Mouse (Mus musculus) MEL (cell line): ENCODE data around the gene Kcnh6. TPM values are rescaled to one million over a fixed set of nuclear protein-coding genes. Genes with fewer than 3 reads are reported as not detected.
"Not testable (repeated sequence)": the region's sequence is repeated elsewhere in the genome, so short reads cannot be mapped to it uniquely, and the experiment has no call there.

Source experiments
- DNase-seq: peaks from one replicate; pipeline ENCODE4 v3.0.0; 2011; ENCODE audit warnings: low read depth, low spot score
- H3K27ac ChIP-seq: 2 replicates; pipeline ENCODE4 v1.5.1; 2012; ENCODE audit warnings: low read depth, mild to moderate bottlenecking, control low read depth, low read length, moderate library complexity; ENCODE audit not compliant: control insufficient read depth
- H3K27me3 ChIP-seq, 2 experiments: fragments of 150-350 bp in 1 of 2; sonication (generic) in 1 of 2; 2 replicates each; pipeline ENCODE4 v1.6.1; 2012; ENCODE audit warnings: low read length in 2 of 2, mild to moderate bottlenecking in 2 of 2, improper control_type of control experiment in 1 of 2, moderate library complexity in 1 of 2; ENCODE audit not compliant: insufficient read depth in 2 of 2, control insufficient read depth in 1 of 2
- H3K36me3 ChIP-seq, 2 experiments: 2 replicates each; pipeline ENCODE4 v1.6.1; 2012 to 2014; ENCODE audit warnings: low read length in 2 of 2, improper control_type of control experiment in 1 of 2, inconsistent platforms in 1 of 2, mild to moderate bottlenecking in 1 of 2; ENCODE audit not compliant: insufficient read depth in 2 of 2, control insufficient read depth in 1 of 2
- H3K4me1 ChIP-seq, 2 experiments: fragments of 150-350 bp in 1 of 2; sonication (generic) in 1 of 2; 2 replicates each; pipeline ENCODE4 v1.6.1; 2012; ENCODE audit warnings: low read length in 2 of 2, improper control_type of control experiment in 1 of 2, mild to moderate bottlenecking in 1 of 2; ENCODE audit not compliant: insufficient read depth in 2 of 2, control insufficient read depth in 1 of 2
- H3K4me3 ChIP-seq, 2 experiments: fragments of 150-350 bp in 1 of 2; sonication (generic) in 1 of 2; 2 replicates each; pipeline ENCODE4 v1.5.1; 2012; ENCODE audit warnings: low read depth in 2 of 2, low read length in 2 of 2, mild to moderate bottlenecking in 2 of 2, moderate library complexity in 2 of 2, control low read depth in 1 of 2, improper control_type of control experiment in 1 of 2; ENCODE audit not compliant: control insufficient read depth in 1 of 2, insufficient read depth in 1 of 2
- H3K79me2 ChIP-seq: 2 replicates; pipeline ENCODE4 v1.6.1; 2012; ENCODE audit warnings: mild to moderate bottlenecking, low read length, moderate library complexity; ENCODE audit not compliant: control insufficient read depth, poor library complexity, insufficient read depth
- H3K9ac ChIP-seq: 2 replicates; pipeline ENCODE4 v1.6.1; 2012; ENCODE audit warnings: low read depth, mild to moderate bottlenecking, control low read depth, low read length, moderate library complexity; ENCODE audit not compliant: control insufficient read depth, poor library complexity, severe bottlenecking
- H3K9me3 ChIP-seq: fragments of 150-350 bp; sonication (generic); replicated peaks from 2 replicates; pipeline ENCODE4 v1.6.1; 2012; ENCODE audit warnings: mild to moderate bottlenecking, low read length, improper control_type of control experiment, moderate library complexity; ENCODE audit not compliant: insufficient read depth
- CHD1 ChIP-seq: IDR thresholded peaks from 2 replicates; pipeline ENCODE4 v1.6.1; 2012; ENCODE audit warnings: low read depth, mild to moderate bottlenecking, inconsistent platforms, low read length, improper control_type of control experiment
- CHD2 ChIP-seq: IDR thresholded peaks from 2 replicates; pipeline ENCODE4 v1.6.1; 2011; ENCODE audit warnings: low read length, improper control_type of control experiment
- CTCF ChIP-seq, 3 experiments: IDR thresholded peaks in 2 of 3; conservative IDR thresholded peaks in 1 of 3; 2 replicates each; pipeline ENCODE4 v1.5.1; 2011 to 2012; ENCODE audit warnings: low read length in 3 of 3, low read depth in 2 of 3, mild to moderate bottlenecking in 2 of 3, improper control_type of control experiment in 1 of 3, inconsistent platforms in 1 of 3, mixed read lengths in 1 of 3, moderate library complexity in 1 of 3; ENCODE audit not compliant: control insufficient read depth in 1 of 3, insufficient read depth in 1 of 3, poor library complexity in 1 of 3, severe bottlenecking in 1 of 3
- EP300 ChIP-seq, 2 experiments: IDR thresholded peaks; 2 replicates each; pipeline ENCODE4 v1.6.1; 2011; ENCODE audit warnings: improper control_type of control experiment in 2 of 2, low read length in 2 of 2, low read depth in 1 of 2, mild to moderate bottlenecking in 1 of 2
- ETS1 ChIP-seq: IDR thresholded peaks from 2 replicates; pipeline ENCODE4 v1.6.1; 2012; ENCODE audit warnings: low read depth, mild to moderate bottlenecking, inconsistent platforms, low read length, improper control_type of control experiment, moderate library complexity
- GABPA ChIP-seq: IDR thresholded peaks from 2 replicates; pipeline ENCODE4 v1.6.1; 2012; ENCODE audit warnings: low read depth, mild to moderate bottlenecking, inconsistent platforms, low read length, improper control_type of control experiment, moderate library complexity
- GATA1 ChIP-seq: IDR thresholded peaks from 2 replicates; pipeline ENCODE4 v1.6.1; 2011; ENCODE audit warnings: low read depth, low read length, improper control_type of control experiment
- HCFC1 ChIP-seq: IDR thresholded peaks from 2 replicates; pipeline ENCODE4 v1.6.1; 2012; ENCODE audit warnings: low read depth, mild to moderate bottlenecking, inconsistent platforms, low read length, improper control_type of control experiment, moderate library complexity
- MAFK ChIP-seq: IDR thresholded peaks from 2 replicates; pipeline ENCODE4 v1.6.1; 2011; ENCODE audit warnings: low read depth, mild to moderate bottlenecking, low read length, improper control_type of control experiment, borderline replicate concordance
- MAX ChIP-seq: IDR thresholded peaks from 2 replicates; pipeline ENCODE4 v1.6.1; 2011; ENCODE audit warnings: low read length, improper control_type of control experiment
- MAZ ChIP-seq: IDR thresholded peaks from 2 replicates; pipeline ENCODE4 v1.6.1; 2012; ENCODE audit warnings: low read depth, mild to moderate bottlenecking, inconsistent platforms, low read length, improper control_type of control experiment
- MEF2A ChIP-seq: IDR thresholded peaks from 2 replicates; pipeline ENCODE4 v1.6.1; 2014; ENCODE audit warnings: low read depth, mild to moderate bottlenecking, inconsistent platforms, low read length, improper control_type of control experiment; ENCODE audit not compliant: poor library complexity, insufficient replicate concordance, severe bottlenecking; ENCODE audit errors: extremely low read depth
- MXI1 ChIP-seq: IDR thresholded peaks from 2 replicates; pipeline ENCODE4 v1.6.1; 2011; ENCODE audit warnings: mild to moderate bottlenecking, low read depth, low read length, improper control_type of control experiment
- MYC ChIP-seq: IDR thresholded peaks from 2 replicates; pipeline ENCODE4 v1.6.1; 2011; ENCODE audit warnings: low read depth, mild to moderate bottlenecking, low read length, improper control_type of control experiment, moderate library complexity
- POLR2A ChIP-seq, 2 experiments: IDR thresholded peaks; 2 replicates each; pipeline ENCODE4 v1.6.1; 2011 to 2012; ENCODE audit warnings: low read length in 2 of 2, mild to moderate bottlenecking in 2 of 2, control low read depth in 1 of 2, improper control_type of control experiment in 1 of 2, low read depth in 1 of 2, moderate library complexity in 1 of 2; ENCODE audit not compliant: control insufficient read depth in 1 of 2, insufficient read depth in 1 of 2, poor library complexity in 1 of 2
- POLR2AphosphoS2 ChIP-seq: IDR thresholded peaks from 2 replicates; pipeline ENCODE4 v1.6.1; 2011; ENCODE audit warnings: low read length, improper control_type of control experiment
- POLR2AphosphoS5 ChIP-seq: IDR thresholded peaks from 2 replicates; pipeline ENCODE4 v1.6.1; 2012; ENCODE audit warnings: low read depth, borderline replicate concordance, mild to moderate bottlenecking, inconsistent platforms, low read length, moderate library complexity, mixed read lengths
- RAD21 ChIP-seq: IDR thresholded peaks from 2 replicates; pipeline ENCODE4 v1.6.1; 2011; ENCODE audit warnings: mild to moderate bottlenecking, low read depth, low read length, improper control_type of control experiment
- RCOR1 ChIP-seq: IDR thresholded peaks from 2 replicates; pipeline ENCODE4 v1.6.1; 2012; ENCODE audit warnings: low read depth, mild to moderate bottlenecking, inconsistent platforms, low read length, improper control_type of control experiment
- SIN3A ChIP-seq: IDR thresholded peaks from 2 replicates; pipeline ENCODE4 v1.6.1; 2012; ENCODE audit warnings: low read length, improper control_type of control experiment, inconsistent platforms
- SMC3 ChIP-seq: IDR thresholded peaks from 2 replicates; pipeline ENCODE4 v1.6.1; 2011; ENCODE audit warnings: low read depth, low read length, improper control_type of control experiment
- TBP ChIP-seq: IDR thresholded peaks from 2 replicates; pipeline ENCODE4 v1.8.0; 2011; ENCODE audit warnings: low read depth, low read length, improper control_type of control experiment
- UBTF ChIP-seq: IDR thresholded peaks from 2 replicates; pipeline ENCODE4 v1.6.1; 2012; ENCODE audit warnings: low read depth, mild to moderate bottlenecking, inconsistent platforms, low read length, improper control_type of control experiment, moderate library complexity, borderline replicate concordance; ENCODE audit not compliant: insufficient read depth
- USF1 ChIP-seq: IDR thresholded peaks from 2 replicates; pipeline ENCODE4 v1.6.1; 2014; ENCODE audit warnings: low read depth, mild to moderate bottlenecking, inconsistent platforms, low read length, improper control_type of control experiment, moderate library complexity
- ZC3H11A ChIP-seq: IDR thresholded peaks from 2 replicates; pipeline ENCODE4 v1.6.1; 2012; ENCODE audit warnings: low read depth, mild to moderate bottlenecking, inconsistent platforms, low read length, improper control_type of control experiment
- polyA plus RNA-seq, 2 experiments: library from polyadenylated mRNA; stranded (reverse) in 1 of 2; unstranded in 1 of 2; fragments of >175 nt in 1 of 2; fragments of >200 nt in 1 of 2; gene quantifications; 2 replicates each; pipeline versions ENCODE4 v1.2.1 to v1.2.4; 2012; ENCODE audit warnings: low replicate concordance in 2 of 2, low read depth in 1 of 2; ENCODE audit not compliant: insufficient read length in 2 of 2, insufficient read depth in 1 of 2, missing spikeins in 1 of 2
- total RNA-seq: library from RNA; depleted of rRNA; stranded (reverse); fragments of 300-350 nt; gene quantifications from 2 replicates; pipeline ENCODE4 v1.2.3, GENCODE M21; 2012

Kcnh6 gene
- total and polyA plus RNA-seq, 3 experiments = 0.04 to 0.07 TPM; not detected in 1

DNA sequence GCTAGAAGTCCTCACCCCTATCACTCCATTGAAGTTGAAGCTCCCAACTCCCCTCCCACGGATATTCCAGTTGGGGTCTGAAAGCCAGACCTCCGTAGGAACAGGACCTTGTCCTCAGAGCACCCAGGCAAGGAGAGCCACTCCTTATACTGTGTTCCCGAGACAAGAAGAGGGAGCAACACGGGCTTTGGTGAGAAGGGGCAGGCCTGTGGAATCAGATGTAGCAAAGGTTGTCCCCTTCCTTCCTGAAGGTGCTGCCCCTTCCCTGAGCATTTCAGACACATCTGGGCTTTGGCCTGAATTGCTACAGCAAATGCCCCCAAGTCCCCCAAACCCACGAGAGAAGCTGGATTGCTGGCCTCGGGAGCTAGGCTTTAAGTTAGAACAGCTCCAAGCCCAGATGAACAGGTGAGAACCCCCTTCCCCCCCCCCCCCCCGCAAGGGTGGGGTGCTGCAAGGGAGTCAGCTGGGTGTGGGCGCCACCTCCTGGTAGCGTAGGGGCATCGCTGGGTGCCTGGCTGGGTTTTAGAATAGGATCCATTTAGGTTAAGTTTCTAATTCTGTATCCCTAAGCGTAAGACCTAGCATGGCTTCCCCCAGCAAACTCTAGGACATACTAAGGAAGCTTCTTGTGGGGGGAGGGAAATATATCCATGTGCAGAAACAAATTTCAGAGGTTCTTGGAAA, 18.7 kb downstream of the Kcnh6 start:
- peak; percentile 78 for DNase-seq
- Histone ChIP-seq H3K79me2 (no peaks in the 10 kb centered on the region), H3K9me3 (no peaks in the 10 kb centered on the region), H3K27me3 (no peaks in the 10 kb centered on the region), H3K4me1 (peaks cover 10 to 20% of the 10 kb centered on the region in 2 experiments; a peak in 3 of 4 replicates), H3K4me3 (peak overlapping the region in 1 of 2 experiments; percentile 9; a peak in 1 of 4 replicates), H3K9ac (peak overlapping the region; percentile 6), H3K36me3 (peaks cover 0 to 15% of the 10 kb centered on the region in 2 experiments; a peak in 2 of 4 replicates), H3K27ac (no peak overlapping the region)
- TF ChIP-seq SIN3A (peak; percentile 38; the same call in 1 of the 2 replicates), CTCF (IDR thresholded peaks at IDR 0.05 in 2 of 3, conservative IDR thresholded peaks at IDR 0.05 in 1 of 3; ENCODE audit: control insufficient read depth in 1 of 3, insufficient read depth in 1 of 3, low read depth in 2 of 3, low read length in 3 of 3, poor library complexity in 1 of 3, severe bottlenecking in 1 of 3) (peak; percentile 69 to 93 (median 84)), USF1 (0 out of 2 replicates have a peak, but pooled peaks have one; percentile 35), SMC3 (peak; percentile 76), TBP (no peak), RAD21 (peak; percentile 64), MXI1 (0 out of 2 replicates have a peak, but pooled peaks have one; percentile 25), ETS1 (no peak), EP300 (IDR thresholded peaks at IDR 0.05; ENCODE audit: low read depth in 1 of 2, low read length in 2 of 2) (peak in 1 of 2 experiments; percentile 10; a peak in 1 of 4 replicates), GATA1 (no peak), MAZ (peak; percentile 98), POLR2A (IDR thresholded peaks at IDR 0.05; ENCODE audit: control insufficient read depth in 1 of 2, insufficient read depth in 1 of 2, low read depth in 1 of 2, low read length in 2 of 2, poor library complexity in 1 of 2) (no peak), ZC3H11A (peak; percentile 42)

DNA sequence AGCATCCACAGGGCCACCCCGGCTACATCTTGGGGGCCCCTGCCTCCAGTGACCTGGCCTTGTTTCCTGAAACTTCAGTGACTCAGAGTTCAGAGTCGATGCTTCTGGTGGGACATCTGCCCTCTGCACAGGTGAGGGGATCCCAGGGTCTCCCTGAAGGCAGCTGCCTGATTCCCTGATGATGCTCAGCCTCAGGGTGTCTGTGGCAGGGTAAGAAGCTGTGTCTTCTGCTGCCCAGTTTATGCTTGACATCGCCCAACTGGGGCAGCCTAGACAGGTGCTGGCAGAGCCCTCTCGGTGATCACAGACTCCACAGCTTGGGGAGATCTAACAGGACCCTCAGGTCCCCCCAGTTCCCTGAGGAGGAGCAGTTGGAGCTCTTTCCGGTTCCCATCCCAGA, 19.7 kb downstream of the Kcnh6 start:
- DNase-seq = no peak
- Histone ChIP-seq H3K36me3 (peaks cover 0 to 15% of the 10 kb centered on the region in 2 experiments; a peak in 2 of 4 replicates), H3K27me3 (no peaks in the 10 kb centered on the region), H3K4me3 (no peak overlapping the region), H3K9ac (no peak overlapping the region), H3K27ac (no peak overlapping the region), H3K9me3 (no peaks in the 10 kb centered on the region), H3K4me1 (peaks cover 10 to 20% of the 10 kb centered on the region in 2 experiments; a peak in 3 of 4 replicates), H3K79me2 (no peaks in the 10 kb centered on the region)
- TF ChIP-seq MEF2A (no peak), SIN3A (no peak), RCOR1 (no peak), POLR2AphosphoS5 (no peak), MAFK (no peak), POLR2A (IDR thresholded peaks at IDR 0.05; ENCODE audit: control insufficient read depth in 1 of 2, insufficient read depth in 1 of 2, low read depth in 1 of 2, low read length in 2 of 2, poor library complexity in 1 of 2) (no peak), GATA1 (no peak), MXI1 (no peak), MAX (no peak), GABPA (no peak), CHD2 (no peak), RAD21 (no peak), HCFC1 (no peak), MYC (no peak), UBTF (no peak), CTCF (IDR thresholded peaks at IDR 0.05 in 2 of 3, conservative IDR thresholded peaks at IDR 0.05 in 1 of 3; ENCODE audit: control insufficient read depth in 1 of 3, insufficient read depth in 1 of 3, low read depth in 2 of 3, low read length in 3 of 3, poor library complexity in 1 of 3, severe bottlenecking in 1 of 3) (no peak), CHD1 (no peak), EP300 (IDR thresholded peaks at IDR 0.05; ENCODE audit: low read depth in 1 of 2, low read length in 2 of 2) (no peak), POLR2AphosphoS2 (no peak)

DNA sequence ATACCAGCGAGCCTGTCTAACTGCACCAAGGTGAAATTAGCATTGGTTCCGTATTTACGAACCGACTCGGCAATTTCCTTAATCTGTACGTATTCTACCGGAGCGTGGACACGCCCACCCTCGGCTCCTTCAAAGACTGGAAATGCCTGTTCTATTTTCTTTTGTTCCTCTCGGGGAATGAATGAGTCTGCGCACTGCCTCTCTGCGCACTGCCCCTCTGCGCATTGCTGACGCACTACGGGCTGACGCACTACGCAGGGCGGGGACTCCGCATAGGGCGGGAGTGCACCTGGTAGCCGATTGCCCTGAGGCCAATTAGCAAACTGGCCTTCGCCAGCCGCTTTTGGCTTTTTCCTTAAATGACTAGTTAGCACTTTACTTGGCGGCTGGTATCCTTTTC, 24.1 kb downstream of the Kcnh6 start:
- not testable (repeated sequence) for H3K4me3 ChIP-seq, H3K9ac ChIP-seq, H3K27me3 ChIP-seq, DNase-seq, H3K79me2 ChIP-seq, H3K9me3 ChIP-seq, H3K27ac ChIP-seq
- Histone ChIP-seq H3K36me3 (peaks cover 0 to 15% of the 10 kb centered on the region in 2 experiments; a peak in 2 of 4 replicates), H3K4me1 (peaks cover 9 to 16% of the 10 kb centered on the region in 2 experiments)
